Mouse (Mus musculus) hindbrain, embryonic 11.5 days (tissue): Measurements from ENCODE around the gene Slc25a38. TPM values are rescaled to one million over a fixed set of nuclear protein-coding genes. Genes with fewer than 3 reads are reported as not detected.

Experiments
- ATAC-seq: fragments of 200-750 bp; cut with Nextera tagmentation; 2 replicates; pipeline ENCODE4 v1.8.0; 2017; ENCODE audit warnings: mild to moderate bottlenecking, moderate TSS enrichment, moderate library complexity; ENCODE audit not compliant: low FRiP score
- DNase-seq: peaks from one replicate; pipeline ENCODE4 v3.0.0-alpha.2; 2015; ENCODE audit warnings: low spot score
- H3K27ac ChIP-seq: fragments of 300-500 bp; sonication (generic); 2 replicates; pipeline ENCODE4 v1.5.1; 2014; ENCODE audit warnings: mild to moderate bottlenecking, low read depth, low read length
- H3K27me3 ChIP-seq: fragments of 300-500 bp; sonication (generic); 2 replicates; pipeline ENCODE4 v1.6.1; 2014; ENCODE audit warnings: mild to moderate bottlenecking, low read length, moderate library complexity, mixed read lengths; ENCODE audit not compliant: control insufficient read depth, insufficient read depth
- H3K36me3 ChIP-seq: fragments of 300-500 bp; sonication (generic); 2 replicates; pipeline ENCODE4 v1.6.1; 2014; ENCODE audit warnings: mild to moderate bottlenecking, low read length, moderate library complexity, mixed read lengths; ENCODE audit not compliant: control insufficient read depth, insufficient read depth
- H3K4me1 ChIP-seq: fragments of 300-500 bp; sonication (generic); replicated peaks from 2 replicates; pipeline ENCODE4 v1.6.1; 2014; ENCODE audit warnings: low read length, mixed read lengths; ENCODE audit not compliant: control insufficient read depth, insufficient read depth
- H3K4me2 ChIP-seq: fragments of 300-500 bp; sonication (generic); replicated peaks from 2 replicates; pipeline ENCODE4 v1.6.1; 2014; ENCODE audit warnings: mild to moderate bottlenecking, low read depth, low read length
- H3K4me3 ChIP-seq: fragments of 300-500 bp; sonication (generic); 2 replicates; pipeline ENCODE4 v1.5.1; 2014; ENCODE audit warnings: low read depth, low read length
- H3K9ac ChIP-seq: fragments of 300-500 bp; sonication (generic); 2 replicates; pipeline ENCODE4 v1.6.1; 2014; ENCODE audit warnings: low read depth, low read length
- H3K9me3 ChIP-seq: fragments of 300-500 bp; sonication (generic); 2 replicates; pipeline ENCODE4 v1.6.1; 2016; ENCODE audit warnings: low read length; ENCODE audit not compliant: control insufficient read depth
- WGBS: fragments of 180-500 bp; shearing (Covaris S2); extraction: QIAGEN DNeasy Blood & Tissue Kit; methylation state at CpG from one replicate; pipeline ENCODE4 v1.1.7; 2014; 5-methylcytosine and 5-hydroxymethylcytosine counted together
- polyA plus RNA-seq: library from polyadenylated mRNA; unstranded; fragments of >200 nt; fragmentation: Nextera tagmentation; extraction: Ambion mirVana; gene quantifications from 2 replicates; pipeline ENCODE4 v1.2.1, GENCODE M21; 2014

Slc25a38 gene
- polyA plus RNA-seq, 1 experiment from 2014 or later, result 41.7 TPM

GRCm38 (mm10) chr9:120113456-120113855 is 3.3 kb downstream of the Slc25a38 start:
- H3K4me2 ChIP-seq, result no peak overlapping the region
- ATAC-seq (no peak), DNase-seq (no peak)
- no peak overlapping the region for H3K9ac ChIP-seq
- no peak overlapping the region for H3K4me3 ChIP-seq
- no peaks in the 10 kb centered on the region for H3K27me3 ChIP-seq
- 0 out of 2 replicates have a peak, but pooled peaks cover 2% of the 10 kb centered on the region for H3K4me1 ChIP-seq
- 0 out of 2 replicates have a peak, but pooled peaks cover 6% of the 10 kb centered on the region for H3K36me3 ChIP-seq
- H3K27ac ChIP-seq, result no peak overlapping the region
- 97% methylated on average over 7 of the region's 7 CpGs for WGBS
- no peaks in the 10 kb centered on the region for H3K9me3 ChIP-seq

GRCm38 (mm10) chr9:120114051-120114788 is 4.0 kb downstream of the Slc25a38 start:
- Histone ChIP-seq H3K4me2 (no peak overlapping the region), H3K9ac (no peak overlapping the region), H3K27ac (no peak overlapping the region), H3K36me3 (0 out of 2 replicates have a peak, but pooled peaks cover 7% of the 10 kb centered on the region), H3K27me3 (no peaks in the 10 kb centered on the region), H3K4me3 (no peak overlapping the region), H3K4me1 (0 out of 2 replicates have a peak, but pooled peaks cover 2% of the 10 kb centered on the region), H3K9me3 (no peaks in the 10 kb centered on the region)
- DNase-seq (no peak), ATAC-seq (no peak)
- 94% methylated on average over 17 of the region's 17 CpGs for WGBS

GRCm38 (mm10) chr9:120114789-120115151 is 4.6 kb downstream of the Slc25a38 start:
- Histone ChIP-seq H3K9me3 (no peaks in the 10 kb centered on the region), H3K4me2 (no peak overlapping the region), H3K9ac (no peak overlapping the region), H3K27ac (no peak overlapping the region), H3K4me3 (no peak overlapping the region), H3K27me3 (no peaks in the 10 kb centered on the region), H3K36me3 (0 out of 2 replicates have a peak, but pooled peaks cover 7% of the 10 kb centered on the region), H3K4me1 (0 out of 2 replicates have a peak, but pooled peaks cover 2% of the 10 kb centered on the region)
- WGBS, result 91% methylated on average over 2 of the region's 2 CpGs
- no peak for ATAC-seq
- no peak for DNase-seq

- no peaks in the 10 kb centered on the region for H3K9me3 ChIP-seq
- no peak for ATAC-seq
- WGBS, result 79% methylated on average over 5 of the region's 5 CpGs
- H3K27ac ChIP-seq, result no peak overlapping the region
- no peak overlapping the region for H3K4me3 ChIP-seq
- no peak for DNase-seq
- H3K27me3 ChIP-seq, result no peaks in the 10 kb centered on the region
- H3K4me2 ChIP-seq, result no peak overlapping the region
- H3K4me1 ChIP-seq, result 0 out of 2 replicates have a peak, but pooled peaks cover 2% of the 10 kb centered on the region
- H3K9ac ChIP-seq, result no peak overlapping the region
- H3K36me3 ChIP-seq, result 0 out of 2 replicates have a peak, but pooled peaks cover 7% of the 10 kb centered on the region
These were observed 5.4 kb downstream of the Slc25a38 start for GRCm38 (mm10) chr9:120115580-120115979.

GRCm38 (mm10) chr9:120116184-120116624 is 6.0 kb downstream of the Slc25a38 start:
- Histone ChIP-seq H3K4me1 (0 out of 2 replicates have a peak, but pooled peaks cover under 1% of the 10 kb centered on the region), H3K36me3 (0 out of 2 replicates have a peak, but pooled peaks cover 7% of the 10 kb centered on the region), H3K27ac (no peak overlapping the region), H3K4me3 (no peak overlapping the region), H3K4me2 (no peak overlapping the region), H3K9me3 (no peaks in the 10 kb centered on the region), H3K27me3 (no peaks in the 10 kb centered on the region), H3K9ac (no peak overlapping the region)
- DNase-seq (no peak), ATAC-seq (no peak)
- WGBS, result 95% methylated on average over 8 of the region's 8 CpGs

GRCm38 (mm10) chr9:120118212-120118611 is 8.0 kb downstream of the Slc25a38 start:
- Histone ChIP-seq H3K4me2 (no peak overlapping the region), H3K27me3 (no peaks in the 10 kb centered on the region), H3K9me3 (no peaks in the 10 kb centered on the region), H3K36me3 (0 out of 2 replicates have a peak, but pooled peaks cover 7% of the 10 kb centered on the region), H3K9ac (no peak overlapping the region), H3K4me1 (no peaks in the 10 kb centered on the region), H3K4me3 (no peak overlapping the region), H3K27ac (no peak overlapping the region)
- no peak for ATAC-seq
- WGBS, result 92% methylated on average over 4 of the region's 4 CpGs
- DNase-seq, result no peak

- 85% methylated on average over 7 of the region's 7 CpGs for WGBS
- DNase-seq (no peak), ATAC-seq (no peak)
- no peak overlapping the region for H3K4me3 ChIP-seq
- H3K27me3 ChIP-seq, result no peaks in the 10 kb centered on the region
- no peak overlapping the region for H3K4me2 ChIP-seq
- H3K36me3 ChIP-seq, result 0 out of 2 replicates have a peak, but pooled peaks cover 7% of the 10 kb centered on the region
- H3K27ac ChIP-seq, result no peak overlapping the region
- H3K9ac ChIP-seq, result no peak overlapping the region
- no peaks in the 10 kb centered on the region for H3K9me3 ChIP-seq
- H3K4me1 ChIP-seq, result no peaks in the 10 kb centered on the region
These were observed 10.3 kb downstream of the Slc25a38 start for GRCm38 (mm10) chr9:120120503-120120902.

GRCm38 (mm10) chr9:120126868-120127267 is 16.7 kb downstream of the Slc25a38 start:
- Histone ChIP-seq H3K27me3 (no peaks in the 10 kb centered on the region), H3K36me3 (peaks cover 17% of the 10 kb centered on the region), H3K9ac (peak overlapping the region; percentile 60), H3K27ac (0 out of 2 replicates have a peak overlapping the region, but pooled peaks have one; percentile 58), H3K4me2 (peak overlapping the region; percentile 52), H3K9me3 (no peaks in the 10 kb centered on the region), H3K4me3 (peak overlapping the region; percentile 100), H3K4me1 (peaks cover 6% of the 10 kb centered on the region)
- 60% methylated on average over 11 of the region's 11 CpGs for WGBS
- ATAC-seq (peak; percentile 13; the same call in 1 of the 2 replicates), DNase-seq (no peak)
